Mouse (Mus musculus) heart, embryonic 10.5 days (tissue): Measurements from ENCODE around the gene Nek3. TPM values are rescaled to one million over a fixed set of nuclear protein-coding genes. Genes with fewer than 3 reads are reported as not detected.

Experiments used
- DNase-seq: peaks from one replicate; pipeline ENCODE4 v3.0.0-alpha.2; 2017; ENCODE audit warnings: low spot score
- H3K27ac ChIP-seq: fragments of 300-500 bp; sonication (generic); 2 replicates; pipeline ENCODE4 v1.5.1; 2016; ENCODE audit warnings: mild to moderate bottlenecking
- H3K27me3 ChIP-seq: fragments of 300-500 bp; sonication (generic); 2 replicates; pipeline ENCODE4 v1.6.1; 2016; ENCODE audit warnings: mild to moderate bottlenecking; ENCODE audit not compliant: poor library complexity, insufficient read depth, severe bottlenecking
- H3K36me3 ChIP-seq: fragments of 300-500 bp; sonication (generic); 2 replicates; pipeline ENCODE4 v1.6.1; 2016; ENCODE audit warnings: mild to moderate bottlenecking, moderate library complexity
- H3K4me1 ChIP-seq: fragments of 300-500 bp; sonication (generic); 2 replicates; pipeline ENCODE4 v1.6.1; 2016; ENCODE audit warnings: mild to moderate bottlenecking
- H3K4me3 ChIP-seq: fragments of 300-500 bp; sonication (generic); 2 replicates; pipeline ENCODE4 v1.5.1; 2016; ENCODE audit warnings: mild to moderate bottlenecking, moderate library complexity
- H3K9me3 ChIP-seq: fragments of 300-500 bp; sonication (generic); 2 replicates; pipeline ENCODE4 v1.6.1; 2016; ENCODE audit warnings: mild to moderate bottlenecking, moderate library complexity
- WGBS: fragments of 180-500 bp; shearing (Covaris S2); methylation state at CpG from one replicate; pipeline ENCODE4 v1.1.7; 2016; 5-methylcytosine and 5-hydroxymethylcytosine counted together
- polyA plus RNA-seq: library from polyadenylated mRNA; unstranded; fragments of >200 nt; fragmentation: Nextera tagmentation; extraction: Ambion mirVana; gene quantifications from 2 replicates; pipeline ENCODE4 v1.2.1, GENCODE M21; 2016

Nek3 gene
- 5.4 and 6.1 TPM in 2 replicates for polyA plus RNA-seq

- Histone ChIP-seq H3K4me1 (peaks cover 9% of the 10 kb centered on the region; the same call in 1 of the 2 replicates), H3K4me3 (peak within 1 kb of the TSS; percentile 69), H3K27me3 (no peaks in the 10 kb centered on the region), H3K36me3 (peaks cover 32% of the 10 kb centered on the region), H3K27ac (peak within 1 kb of the TSS; percentile 89), H3K9me3 (no peaks in the 10 kb centered on the region)
- under 1% methylated on average over 41 of the region's 43 CpGs for WGBS
- peak; percentile 98 for DNase-seq
These were observed at the start of gene Nek3 for GRCm38 (mm10) chr8:22166080-22166603. Gene Nek3, minus strand, starts transcription at chr8:22166435.

GRCm38 (mm10) chr8:22214826-22215225 is 48.6 kb upstream of the Nek3 start:
- Histone ChIP-seq H3K9me3 (no peaks in the 10 kb centered on the region), H3K4me3 (no peak overlapping the region), H3K27me3 (no peaks in the 10 kb centered on the region), H3K4me1 (no peaks in the 10 kb centered on the region), H3K27ac (no peak overlapping the region), H3K36me3 (peaks cover 79% of the 10 kb centered on the region)
- 91% methylated on average over 10 of the region's 10 CpGs for WGBS
- DNase-seq: no peak

- H3K4me1 ChIP-seq: peaks cover 13% of the 10 kb centered on the region
These were observed 42.8 kb upstream of the Nek3 start for GRCm38 (mm10) chr8:22209012-22209411.

GRCm38 (mm10) chr8:22207535-22207934 is 41.3 kb upstream of the Nek3 start:
- peaks cover 13% of the 10 kb centered on the region for H3K4me1 ChIP-seq
- no peak overlapping the region for H3K27ac ChIP-seq
- H3K36me3 ChIP-seq: peaks cover 41% of the 10 kb centered on the region
- H3K4me3 ChIP-seq: no peak overlapping the region
- DNase-seq: no peak
- H3K27me3 ChIP-seq: no peaks in the 10 kb centered on the region
- WGBS: 71% methylated on average over 4 of the region's 4 CpGs
- no peaks in the 10 kb centered on the region for H3K9me3 ChIP-seq

More at GRCm38 (mm10) chr8:22209012-22209411, 42.8 kb upstream of the Nek3 start:
- H3K9me3 ChIP-seq: no peaks in the 10 kb centered on the region
- no peaks in the 10 kb centered on the region for H3K27me3 ChIP-seq
- H3K27ac ChIP-seq: peak overlapping the region; percentile 44; the same call in 1 of the 2 replicates
- H3K4me3 ChIP-seq: no peak overlapping the region
- 18% methylated on average over 5 of the region's 5 CpGs for WGBS
- H3K36me3 ChIP-seq: peaks cover 47% of the 10 kb centered on the region
- DNase-seq: peak; percentile 80

- peaks cover 32% of the 10 kb centered on the region for H3K36me3 ChIP-seq
- peak; percentile 68 for DNase-seq
- 97% methylated on average over 8 of the region's 8 CpGs for WGBS
These were observed 33.2 kb upstream of the Nek3 start for GRCm38 (mm10) chr8:22199481-22199880.

GRCm38 (mm10) chr8:22197914-22198313 is 31.7 kb upstream of the Nek3 start:
- peaks cover 32% of the 10 kb centered on the region for H3K36me3 ChIP-seq
- H3K4me1 ChIP-seq: peaks cover 12% of the 10 kb centered on the region
- no peak overlapping the region for H3K4me3 ChIP-seq
- H3K9me3 ChIP-seq: no peaks in the 10 kb centered on the region
- H3K27ac ChIP-seq: no peak overlapping the region
- no peak for DNase-seq
- 92% methylated on average over 6 of the region's 6 CpGs for WGBS
- no peaks in the 10 kb centered on the region for H3K27me3 ChIP-seq

More at GRCm38 (mm10) chr8:22199481-22199880, 33.2 kb upstream of the Nek3 start:
- peaks cover 5% of the 10 kb centered on the region; the same call in 1 of the 2 replicates for H3K4me1 ChIP-seq
- H3K27me3 ChIP-seq: no peaks in the 10 kb centered on the region
- no peak overlapping the region for H3K27ac ChIP-seq
- H3K4me3 ChIP-seq: no peak overlapping the region
- no peaks in the 10 kb centered on the region for H3K9me3 ChIP-seq

GRCm38 (mm10) chr8:22193432-22194010 is 27.3 kb upstream of the Nek3 start:
- no peak for DNase-seq
- WGBS: 13% methylated on average over 12 of the region's 12 CpGs
- Histone ChIP-seq H3K27ac (peak overlapping the region; percentile 98), H3K36me3 (peaks cover 5% of the 10 kb centered on the region; the same call in 1 of the 2 replicates), H3K9me3 (no peaks in the 10 kb centered on the region), H3K4me3 (peak overlapping the region; percentile 87), H3K4me1 (peaks cover 12% of the 10 kb centered on the region), H3K27me3 (no peaks in the 10 kb centered on the region)

GRCm38 (mm10) chr8:22192660-22193431 is 26.6 kb upstream of the Nek3 start, which contains the start of gene Vps36:
Gene Vps36, plus strand, starts transcription at chr8:22192809.
- H3K27me3 ChIP-seq: no peaks in the 10 kb centered on the region
- peak within 1 kb of the TSS; percentile 87 for H3K4me3 ChIP-seq
- peak within 1 kb of the TSS; percentile 98 for H3K27ac ChIP-seq
- peaks cover 2% of the 10 kb centered on the region; the same call in 1 of the 2 replicates for H3K36me3 ChIP-seq
- H3K9me3 ChIP-seq: no peaks in the 10 kb centered on the region
- H3K4me1 ChIP-seq: peaks cover 12% of the 10 kb centered on the region
- under 1% methylated on average over 73 of the region's 73 CpGs for WGBS
- DNase-seq: peak; percentile 92

- Histone ChIP-seq H3K36me3 (no peaks in the 10 kb centered on the region), H3K27ac (peak within 1 kb of the TSS; percentile 97), H3K9me3 (no peaks in the 10 kb centered on the region), H3K4me3 (peak within 1 kb of the TSS; percentile 90), H3K4me1 (peaks cover 10% of the 10 kb centered on the region), H3K27me3 (no peaks in the 10 kb centered on the region)
- peak; percentile 97 for DNase-seq
- WGBS: 3% methylated on average over 63 of the region's 63 CpGs
These were observed 19.5 kb upstream of the Nek3 start, which contains the start of gene Ckap2 for GRCm38 (mm10) chr8:22185431-22186397. Gene Ckap2, minus strand, starts transcription at chr8:22185819.

- DNase-seq: no peak
- Histone ChIP-seq H3K4me3 (peak overlapping the region; percentile 90), H3K27ac (peak overlapping the region; percentile 97; the same call in 1 of the 2 replicates), H3K27me3 (no peaks in the 10 kb centered on the region), H3K36me3 (peaks cover 4% of the 10 kb centered on the region; the same call in 1 of the 2 replicates), H3K4me1 (peaks cover 10% of the 10 kb centered on the region), H3K9me3 (no peaks in the 10 kb centered on the region)
- under 1% methylated on average over 3 of the region's 3 CpGs for whole genome bisulfite sequencing
These were observed 18.6 kb upstream of the Nek3 start for GRCm38 (mm10) chr8:22184884-22185283.

- H3K36me3 ChIP-seq: peaks cover 51% of the 10 kb centered on the region
- peaks cover 3% of the 10 kb centered on the region; the same call in 1 of the 2 replicates for H3K9me3 ChIP-seq
- no peaks in the 10 kb centered on the region for H3K27me3 ChIP-seq
- no peak overlapping the region for H3K27ac ChIP-seq
- no peaks in the 10 kb centered on the region for H3K4me1 ChIP-seq
- WGBS: 94% methylated on average over 7 of the region's 7 CpGs
- peak; percentile 48 for DNase-seq
- H3K4me3 ChIP-seq: no peak overlapping the region
These were observed 9.7 kb upstream of the Nek3 start for GRCm38 (mm10) chr8:22175966-22176365.

- Histone ChIP-seq H3K27me3 (no peaks in the 10 kb centered on the region), H3K27ac (no peak overlapping the region), H3K4me1 (peaks cover 9% of the 10 kb centered on the region; the same call in 1 of the 2 replicates), H3K4me3 (no peak overlapping the region), H3K9me3 (no peaks in the 10 kb centered on the region), H3K36me3 (peaks cover 37% of the 10 kb centered on the region)
- 92% methylated on average over 5 of the region's 5 CpGs for WGBS
- DNase-seq: peak; percentile 54
These were observed 2.9 kb upstream of the Nek3 start for GRCm38 (mm10) chr8:22169167-22169566.
